Mouse (Mus musculus): ENCODE data around the gene Ugt1a6b. TPM values are rescaled to one million over a fixed set of nuclear protein-coding genes. Genes with fewer than 3 reads are reported as not detected.
A peak's percentile ranks its signal among the peaks of the same experiment; 100 is the strongest.

Ugt1a6b gene
- polyA plus RNA-seq, 1 experiment from 2014 or later: 5.2 TPM

DNA sequence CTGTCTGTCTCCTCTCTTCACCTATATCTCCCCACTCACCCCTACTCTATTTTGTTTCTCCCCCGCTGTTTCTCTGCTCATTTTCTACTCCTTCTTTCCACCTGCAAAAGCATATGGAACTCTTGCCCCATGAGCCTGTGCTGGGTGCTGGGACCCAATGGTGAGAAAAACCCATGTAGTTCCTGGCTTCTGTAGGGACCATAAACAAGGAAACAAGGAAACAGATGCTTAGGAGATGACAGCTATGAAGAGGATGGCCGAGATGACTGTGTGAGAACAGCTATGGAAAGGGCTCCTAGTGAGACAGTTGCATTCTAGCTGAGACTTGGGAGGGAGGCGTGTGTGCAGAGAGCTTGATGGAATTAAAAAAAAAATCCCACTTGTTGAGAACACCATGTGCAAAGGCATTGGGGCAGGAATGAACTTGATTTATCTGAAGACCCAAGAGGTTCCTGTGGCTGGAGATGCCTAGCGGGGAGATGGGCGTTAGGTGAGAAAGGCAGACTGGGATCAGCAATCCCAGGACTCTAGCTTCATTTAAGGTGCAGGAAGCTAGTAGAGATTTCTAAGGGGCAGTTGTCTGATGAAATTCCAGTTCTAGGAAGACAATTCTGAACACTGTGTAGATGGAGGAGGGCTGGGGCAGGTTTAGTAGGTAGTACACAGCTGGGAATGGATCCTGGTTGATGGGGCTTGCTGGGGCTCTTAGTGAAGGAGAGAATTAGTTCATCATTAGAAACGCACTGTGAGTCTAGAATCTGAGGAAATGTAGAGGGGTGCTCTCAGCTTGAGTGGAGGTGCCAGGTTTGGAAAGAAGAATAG lies 128.1 kb downstream of the Ugt1a6b start:
- no peak overlapping the region for H3K4me2 ChIP-seq (replicated peaks; ENCODE audit: low read depth)
- 71% methylated on average over 6 of the region's 6 CpGs for WGBS
- H3K9ac ChIP-seq (ENCODE audit: low read length): no peak overlapping the region
- peaks cover 51% of the 10 kb centered on the region for H3K9me3 ChIP-seq (ENCODE audit: control insufficient read depth, low read length)
- DNase-seq (ENCODE audit: low spot score) (peak; percentile 20), ATAC-seq (ENCODE audit: low FRiP score, low TSS enrichment) (no peak)
- TF ChIP-seq CTCF (IDR thresholded peaks at IDR 0.05; ENCODE audit: low read depth): no peak
- H3K4me1 ChIP-seq (replicated peaks; ENCODE audit: control insufficient read depth, insufficient read depth): no peaks in the 10 kb centered on the region
- no peak overlapping the region for H3K4me3 ChIP-seq (ENCODE audit: low read depth, low read length)
- H3K27me3 ChIP-seq (ENCODE audit: control insufficient read depth, insufficient read depth, low read length): no peaks in the 10 kb centered on the region
- no peak overlapping the region for H3K27ac ChIP-seq (replicated peaks)
- no peaks in the 10 kb centered on the region for H3K36me3 ChIP-seq (ENCODE audit: control insufficient read depth, insufficient read depth, low read length)

DNA sequence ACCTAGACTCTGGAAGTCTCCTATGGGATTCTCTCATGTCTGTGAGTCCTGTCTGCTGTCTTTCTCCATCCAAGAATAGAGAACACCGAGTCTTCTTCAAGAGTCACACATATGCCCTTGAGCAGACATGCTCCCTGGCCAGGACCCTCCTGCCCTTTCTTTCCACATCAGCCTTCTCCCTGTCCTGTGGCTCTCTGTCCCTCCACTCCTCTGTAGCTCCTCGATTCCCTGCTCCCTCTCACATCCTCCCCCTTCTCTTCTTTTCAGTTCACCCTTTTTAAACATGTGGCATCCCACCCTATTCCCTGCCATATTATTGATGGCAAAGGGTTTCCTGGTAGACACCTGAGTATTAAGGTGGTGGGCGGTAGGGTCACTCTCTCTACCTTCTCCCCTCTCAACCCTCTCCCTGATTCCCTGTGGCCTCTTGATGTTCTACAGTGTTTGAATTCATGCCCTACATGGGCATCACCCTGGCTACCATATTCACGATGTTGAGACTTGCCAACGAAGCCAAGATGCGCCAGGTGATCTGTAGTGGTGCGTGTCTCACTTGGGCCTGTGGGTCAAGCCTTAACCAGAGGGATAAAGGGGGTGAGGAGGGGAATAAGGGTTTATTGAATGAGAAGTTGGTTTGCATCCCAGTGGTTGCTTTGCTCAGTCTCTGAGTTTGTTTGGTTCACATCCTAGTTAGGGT lies 128.9 kb downstream of the Ugt1a6b start:
- peak; percentile 31 for DNase-seq (ENCODE audit: low spot score)
- WGBS: 65% methylated on average over 7 of the region's 7 CpGs
- H3K36me3 ChIP-seq (ENCODE audit: control insufficient read depth, insufficient read depth, low read length): no peaks in the 10 kb centered on the region
- no peak for TF ChIP-seq EP300 (optimal IDR thresholded peaks at IDR 0.05)
- no peak for TF ChIP-seq CTCF (IDR thresholded peaks at IDR 0.05; ENCODE audit: low read depth)
- H3K27me3 ChIP-seq (ENCODE audit: control insufficient read depth, insufficient read depth, low read length): no peaks in the 10 kb centered on the region
- no peak overlapping the region for H3K4me2 ChIP-seq (replicated peaks; ENCODE audit: low read depth)
- H3K9ac ChIP-seq (ENCODE audit: low read length): no peak overlapping the region
- H3K4me1 ChIP-seq (replicated peaks; ENCODE audit: control insufficient read depth, insufficient read depth): no peaks in the 10 kb centered on the region
- no peak for ATAC-seq (ENCODE audit: low FRiP score, low TSS enrichment)
- H3K27ac ChIP-seq (replicated peaks): no peak overlapping the region
- H3K4me3 ChIP-seq (ENCODE audit: low read depth, low read length): no peak overlapping the region
- H3K9me3 ChIP-seq (ENCODE audit: control insufficient read depth, low read length): peaks cover 51% of the 10 kb centered on the region

DNA sequence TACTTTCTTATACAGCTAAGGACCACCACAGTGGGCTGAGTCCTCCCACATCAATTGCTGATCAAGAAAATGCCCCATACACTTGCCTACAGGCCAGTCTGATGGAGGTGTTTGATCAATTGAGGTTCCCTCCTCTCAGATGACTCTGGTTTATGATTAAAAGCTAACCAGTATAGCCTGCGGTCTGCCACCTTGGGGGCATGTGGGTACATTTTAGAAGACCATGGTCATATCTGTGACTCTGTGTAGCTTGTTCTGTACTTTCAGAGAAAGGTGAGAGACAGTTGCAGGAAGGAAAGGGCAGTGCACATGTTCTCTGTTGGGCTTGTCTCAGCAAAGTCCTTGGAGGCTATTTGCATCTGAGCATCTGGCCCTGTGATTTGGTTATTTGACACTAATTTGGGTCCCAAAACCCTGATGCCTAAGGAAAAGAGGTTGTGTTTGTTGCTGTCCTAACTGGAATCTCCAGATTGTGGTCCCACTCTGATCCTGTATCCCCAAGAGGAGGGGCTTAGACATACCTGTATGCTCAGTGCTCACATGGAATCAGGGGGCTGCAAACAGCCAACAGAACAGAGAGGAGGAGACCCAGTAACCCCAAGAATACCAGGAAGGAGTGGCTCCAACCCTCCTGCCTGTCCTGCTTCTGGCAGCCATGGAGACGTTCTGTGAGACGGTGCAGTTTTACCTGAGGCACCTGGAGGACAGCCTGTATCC lies 129.8 kb downstream of the Ugt1a6b start:
- Histone ChIP-seq H3K27ac (replicated peaks) (no peak overlapping the region), H3K9ac (ENCODE audit: low read length) (no peak overlapping the region), H3K36me3 (ENCODE audit: control insufficient read depth, insufficient read depth, low read length) (no peaks in the 10 kb centered on the region), H3K4me1 (replicated peaks; ENCODE audit: control insufficient read depth, insufficient read depth) (no peaks in the 10 kb centered on the region), H3K4me2 (replicated peaks; ENCODE audit: low read depth) (no peak overlapping the region), H3K27me3 (ENCODE audit: control insufficient read depth, insufficient read depth, low read length) (no peaks in the 10 kb centered on the region), H3K9me3 (ENCODE audit: control insufficient read depth, low read length) (peaks cover 51% of the 10 kb centered on the region), H3K4me3 (ENCODE audit: low read depth, low read length) (no peak overlapping the region)
- TF ChIP-seq EP300 (optimal IDR thresholded peaks at IDR 0.05): no peak
- TF ChIP-seq CTCF (IDR thresholded peaks at IDR 0.05; ENCODE audit: low read depth): no peak
- ATAC-seq (ENCODE audit: low FRiP score, low TSS enrichment) (no peak), DNase-seq (ENCODE audit: low spot score) (peak; percentile 30)
- 54% methylated on average over 3 of the region's 3 CpGs for WGBS

DNA sequence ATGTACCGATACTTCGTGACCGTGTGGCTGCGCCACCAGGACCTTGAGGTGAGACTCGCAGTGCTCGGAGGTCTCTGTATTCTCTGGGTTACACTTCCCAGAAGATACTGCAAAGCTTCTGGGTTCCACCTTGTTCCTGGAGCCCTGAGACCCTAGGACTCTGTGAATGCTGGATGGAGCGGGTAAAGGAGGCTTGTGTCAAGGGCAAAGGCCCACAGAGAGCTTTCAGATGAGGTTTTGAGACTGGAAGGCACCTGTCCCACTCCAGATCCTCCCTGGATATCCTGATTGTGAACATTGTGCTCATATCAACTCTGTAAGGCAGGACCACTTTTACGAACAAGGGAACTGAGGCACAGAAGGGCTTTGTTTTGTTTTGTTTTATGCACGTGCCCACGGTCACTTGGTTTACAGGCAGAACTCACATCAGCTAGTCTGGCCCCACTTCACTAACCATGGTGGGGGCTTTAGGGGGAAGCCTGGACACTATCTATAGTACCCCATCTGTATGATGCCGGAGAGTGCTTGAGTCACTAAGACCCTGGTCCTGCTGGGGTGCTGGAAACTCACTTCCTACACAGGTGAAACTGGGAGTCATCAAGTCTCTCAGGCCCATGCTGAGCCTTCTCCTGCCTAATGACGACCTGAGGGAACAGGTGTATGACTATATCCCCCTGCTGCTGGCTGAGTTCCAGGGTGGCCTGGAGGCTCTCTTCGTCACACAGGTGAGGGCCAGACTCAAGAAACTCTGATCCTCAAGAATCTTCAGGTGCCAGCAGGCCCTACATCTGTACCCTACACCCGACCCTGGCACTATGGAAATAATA lies 130.6 kb downstream of the Ugt1a6b start:
- H3K4me3 ChIP-seq (ENCODE audit: low read depth, low read length): no peak overlapping the region
- no peaks in the 10 kb centered on the region for H3K27me3 ChIP-seq (ENCODE audit: control insufficient read depth, insufficient read depth, low read length)
- no peak for TF ChIP-seq CTCF (IDR thresholded peaks at IDR 0.05; ENCODE audit: low read depth)
- TF ChIP-seq EP300 (optimal IDR thresholded peaks at IDR 0.05): no peak
- no peak overlapping the region for H3K9ac ChIP-seq (ENCODE audit: low read length)
- H3K27ac ChIP-seq (replicated peaks): no peak overlapping the region
- WGBS: 65% methylated on average over 14 of the region's 14 CpGs
- DNase-seq (ENCODE audit: low spot score): peak; percentile 28
- no peaks in the 10 kb centered on the region for H3K36me3 ChIP-seq (ENCODE audit: control insufficient read depth, insufficient read depth, low read length)
- no peak for ATAC-seq (ENCODE audit: low FRiP score, low TSS enrichment)
- H3K9me3 ChIP-seq (ENCODE audit: control insufficient read depth, low read length): peaks cover 59% of the 10 kb centered on the region
- no peak overlapping the region for H3K4me2 ChIP-seq (replicated peaks; ENCODE audit: low read depth)
- H3K4me1 ChIP-seq (replicated peaks; ENCODE audit: control insufficient read depth, insufficient read depth): no peaks in the 10 kb centered on the region

DNA sequence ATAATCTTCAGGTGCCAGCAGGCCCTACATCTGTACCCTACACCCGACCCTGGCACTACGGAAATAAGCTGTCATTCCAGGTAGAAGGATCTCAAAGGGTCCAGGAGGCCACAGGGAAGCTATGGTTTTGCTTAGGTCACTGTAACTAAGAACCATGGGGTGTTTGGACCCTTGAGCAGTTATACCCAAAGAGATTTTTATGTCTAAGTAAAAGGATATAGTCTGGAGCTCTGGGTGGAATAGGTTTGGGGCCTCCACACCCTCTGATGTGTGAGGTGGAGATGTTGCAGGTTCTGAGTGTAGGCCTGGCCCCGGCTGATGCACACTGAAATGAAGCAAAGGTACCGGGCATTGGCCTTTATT lies 131.2 kb downstream of the Ugt1a6b start:
- H3K36me3 ChIP-seq (ENCODE audit: control insufficient read depth, insufficient read depth, low read length): no peaks in the 10 kb centered on the region
- no peaks in the 10 kb centered on the region; the same call in 1 of the 2 replicates for H3K27me3 ChIP-seq (ENCODE audit: control insufficient read depth, insufficient read depth, low read length)
- no peak overlapping the region for H3K4me3 ChIP-seq (ENCODE audit: low read depth, low read length)
- no peaks in the 10 kb centered on the region for H3K4me1 ChIP-seq (replicated peaks; ENCODE audit: control insufficient read depth, insufficient read depth)
- TF ChIP-seq EP300 (optimal IDR thresholded peaks at IDR 0.05): no peak
- no peak for TF ChIP-seq CTCF (IDR thresholded peaks at IDR 0.05; ENCODE audit: low read depth)
- H3K9ac ChIP-seq (ENCODE audit: low read length): no peak overlapping the region
- ATAC-seq (ENCODE audit: low FRiP score, low TSS enrichment) (no peak), DNase-seq (ENCODE audit: low spot score) (no peak)
- no peak overlapping the region for H3K27ac ChIP-seq (replicated peaks)
- no peak overlapping the region for H3K4me2 ChIP-seq (replicated peaks; ENCODE audit: low read depth)
- peaks cover 64% of the 10 kb centered on the region for H3K9me3 ChIP-seq (ENCODE audit: control insufficient read depth, low read length)
- 59% methylated on average over 4 of the region's 4 CpGs for WGBS
